Mouse (Mus musculus): ENCODE measurements around the gene Ivns1abp. TPM values are rescaled to one million over a fixed set of nuclear protein-coding genes. Genes with fewer than 3 reads are reported as not detected.

Ivns1abp gene
- total and polyA plus RNA-seq, 3 experiments, result 182 to 1,435 (median 899) TPM

DNA sequence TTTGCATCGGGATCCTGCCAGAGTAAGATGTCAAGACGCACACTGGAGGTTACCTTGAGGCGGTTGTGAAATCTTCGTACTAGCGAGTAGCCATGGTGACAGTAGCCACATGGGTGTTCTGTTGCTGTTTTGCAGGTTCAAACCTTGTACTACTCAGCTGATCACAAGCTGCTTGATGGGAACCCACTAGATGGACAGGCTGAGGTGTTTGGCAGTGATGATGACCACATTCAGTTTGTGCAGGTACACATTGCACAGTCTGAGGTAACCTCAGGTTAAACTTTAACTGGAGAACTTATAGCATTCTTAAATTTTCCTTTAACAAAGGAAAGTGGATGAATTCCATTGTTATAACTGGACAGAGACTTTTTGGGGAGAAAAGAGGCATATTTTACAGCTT, 11.7 kb downstream of the Ivns1abp start:
- peaks cover 14% of the 10 kb centered on the region for H3K4me1 ChIP-seq (ENCODE audit: insufficient read depth, low read depth, low read length)
- H3K27me3 ChIP-seq (ENCODE audit: insufficient read depth, low read length), result no peaks in the 10 kb centered on the region
- TF ChIP-seq CTCF (IDR thresholded peaks at IDR 0.05; ENCODE audit: low read depth, low read length) (no peak), GATA1 (IDR thresholded peaks at IDR 0.05; ENCODE audit: borderline replicate concordance, low read length) (no peak), GATA2 (IDR thresholded peaks at IDR 0.05; ENCODE audit: borderline replicate concordance, low read depth, low read length) (no peak), TAL1 (conservative IDR thresholded peaks at IDR 0.05; ENCODE audit: low read depth, low read length) (no peak), POLR2AphosphoS5 (IDR thresholded peaks at IDR 0.05; ENCODE audit: insufficient replicate concordance, low read depth, low read length) (peak; percentile 56; the same call in 1 of the 2 replicates)
- ATAC-seq (ENCODE audit: extremely low read depth, insufficient number of reproducible peaks, low FRiP score, poor library complexity, severe bottlenecking), result no peak
- H3K36me3 ChIP-seq (replicated peaks), result peaks cover 99% of the 10 kb centered on the region
- H3K4me3 ChIP-seq (ENCODE audit: low read depth, low read length), result no peak overlapping the region
- no peak for DNase-seq (ENCODE audit: low spot score)
- H3K9me3 ChIP-seq (replicated peaks), result no peaks in the 10 kb centered on the region

DNA sequence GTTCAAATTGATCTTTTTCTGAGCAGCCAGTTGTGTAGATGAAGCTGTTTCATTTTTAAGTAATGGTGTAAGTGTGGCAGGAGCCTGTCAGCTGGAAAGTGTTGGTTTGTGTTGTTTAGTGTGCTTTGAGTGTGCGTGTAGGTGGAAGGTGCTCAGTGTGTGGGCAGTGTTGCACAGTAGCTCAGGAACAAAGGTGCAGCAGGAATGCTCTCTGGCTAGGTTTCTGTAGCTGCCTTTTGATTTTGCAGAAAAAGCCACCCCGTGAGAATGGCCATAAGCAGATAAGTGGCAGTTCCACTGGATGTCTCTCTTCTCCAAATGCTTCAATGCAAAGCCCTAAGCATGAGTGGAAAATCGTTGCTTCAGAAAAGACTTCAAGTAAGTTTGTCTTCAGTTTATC, 15.1 kb downstream of the Ivns1abp start:
- TF ChIP-seq POLR2AphosphoS5 (IDR thresholded peaks at IDR 0.05; ENCODE audit: insufficient replicate concordance, low read depth, low read length), result no peak
- TF ChIP-seq GATA1 (IDR thresholded peaks at IDR 0.05; ENCODE audit: borderline replicate concordance, low read length), result no peak
- no peak for TF ChIP-seq CTCF (IDR thresholded peaks at IDR 0.05; ENCODE audit: low read depth, low read length)
- TF ChIP-seq TAL1 (conservative IDR thresholded peaks at IDR 0.05; ENCODE audit: low read depth, low read length), result no peak
- peaks cover 98% of the 10 kb centered on the region for H3K36me3 ChIP-seq (replicated peaks)
- ATAC-seq (ENCODE audit: extremely low read depth, insufficient number of reproducible peaks, low FRiP score, poor library complexity, severe bottlenecking), result no peak

DNA sequence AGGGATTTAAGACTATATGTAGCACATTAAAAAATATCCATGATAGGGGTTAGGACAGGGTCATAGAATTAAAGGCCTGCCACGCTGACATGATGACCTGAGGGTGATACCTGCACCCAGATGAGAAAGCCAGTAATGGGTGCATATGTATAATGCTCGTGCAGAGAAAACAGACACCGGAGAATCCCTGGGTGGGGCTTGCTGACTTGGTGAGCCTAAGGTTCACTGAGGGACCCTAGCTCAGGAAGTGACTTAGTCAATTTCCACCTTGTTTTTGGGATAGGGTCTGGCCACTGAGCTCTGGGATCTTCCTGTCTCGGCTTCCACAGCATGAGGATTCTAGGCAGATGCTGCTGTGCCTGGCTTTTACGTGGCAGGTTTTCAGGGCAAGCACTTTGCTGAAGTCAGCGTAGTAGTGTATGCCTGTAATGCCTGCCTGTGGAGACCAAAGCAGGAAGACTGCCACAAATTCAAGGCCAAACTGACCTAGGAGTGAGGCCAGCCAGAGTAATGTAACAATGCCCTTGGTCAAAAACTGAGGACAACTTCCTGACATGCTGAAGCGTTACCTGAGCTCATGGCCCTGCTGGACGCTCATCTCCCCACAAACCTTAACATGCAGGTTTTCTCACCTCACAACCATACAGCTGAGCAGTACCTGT, 22.8 kb downstream of the Ivns1abp start:
- Histone ChIP-seq H3K4me3 (ENCODE audit: low read depth, low read length) (no peak overlapping the region), H3K4me1 (ENCODE audit: insufficient read depth, low read depth, low read length) (peaks cover 3% of the 10 kb centered on the region; the same call in 1 of the 2 replicates), H3K36me3 (replicated peaks) (peaks cover 92% of the 10 kb centered on the region), H3K27me3 (ENCODE audit: insufficient read depth, low read length) (no peaks in the 10 kb centered on the region), H3K9me3 (replicated peaks) (no peaks in the 10 kb centered on the region)
- TF ChIP-seq TAL1 (conservative IDR thresholded peaks at IDR 0.05; ENCODE audit: low read depth, low read length), result no peak
- no peak for TF ChIP-seq CTCF (IDR thresholded peaks at IDR 0.05; ENCODE audit: low read depth, low read length)
- TF ChIP-seq POLR2AphosphoS5 (IDR thresholded peaks at IDR 0.05; ENCODE audit: insufficient replicate concordance, low read depth, low read length), result peak; percentile 84; the same call in 1 of the 2 replicates
- DNase-seq (ENCODE audit: low spot score) (no peak), ATAC-seq (ENCODE audit: extremely low read depth, insufficient number of reproducible peaks, low FRiP score, poor library complexity, severe bottlenecking) (no peak)

More for the DNA sequence above, 15.1 kb downstream of the Ivns1abp start:
- DNase-seq (ENCODE audit: low spot score), result no peak
- Histone ChIP-seq H3K9me3 (replicated peaks) (no peaks in the 10 kb centered on the region), H3K4me3 (ENCODE audit: low read depth, low read length) (no peak overlapping the region), H3K4me1 (ENCODE audit: insufficient read depth, low read depth, low read length) (peaks cover 3% of the 10 kb centered on the region; the same call in 1 of the 2 replicates), H3K27me3 (ENCODE audit: insufficient read depth, low read length) (no peaks in the 10 kb centered on the region)

DNA sequence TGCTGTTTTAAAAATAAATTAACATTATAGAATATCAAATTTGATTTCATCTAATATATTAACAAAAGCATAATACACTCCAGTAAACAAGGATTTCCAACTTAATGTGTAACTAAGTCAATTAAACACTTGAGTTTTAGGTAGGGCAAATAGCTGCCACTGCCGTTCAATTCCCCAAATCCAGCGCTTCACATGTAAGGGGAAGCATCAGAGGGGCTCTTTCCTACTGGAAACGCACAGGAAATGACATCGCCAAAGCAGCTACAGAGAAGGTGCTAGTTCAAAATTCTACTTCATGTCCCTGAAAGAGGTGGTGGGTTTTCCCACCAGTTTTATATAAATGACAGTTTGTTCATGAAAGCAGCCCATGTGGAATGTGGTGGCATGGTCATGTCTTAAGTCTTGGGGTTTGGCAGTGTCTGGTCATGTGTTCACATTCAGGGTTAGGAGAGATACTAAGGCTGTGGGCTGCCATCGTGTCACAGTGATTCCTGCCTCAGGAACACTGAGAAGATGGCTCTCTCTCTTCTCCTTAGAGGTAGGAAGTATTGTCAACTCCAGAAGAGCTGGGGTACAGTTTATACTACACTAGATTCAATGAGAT, 23.5 kb downstream of the Ivns1abp start:
- H3K9me3 ChIP-seq (replicated peaks), result no peaks in the 10 kb centered on the region
- no peak for ATAC-seq (ENCODE audit: extremely low read depth, insufficient number of reproducible peaks, low FRiP score, poor library complexity, severe bottlenecking)
- no peaks in the 10 kb centered on the region for H3K27me3 ChIP-seq (ENCODE audit: insufficient read depth, low read length)
- no peak overlapping the region for H3K4me3 ChIP-seq (ENCODE audit: low read depth, low read length)
- TF ChIP-seq GATA2 (IDR thresholded peaks at IDR 0.05; ENCODE audit: borderline replicate concordance, low read depth, low read length) (no peak), TAL1 (conservative IDR thresholded peaks at IDR 0.05; ENCODE audit: low read depth, low read length) (no peak), POLR2AphosphoS5 (IDR thresholded peaks at IDR 0.05; ENCODE audit: insufficient replicate concordance, low read depth, low read length) (no peak; the same call in 1 of the 2 replicates), GATA1 (IDR thresholded peaks at IDR 0.05; ENCODE audit: borderline replicate concordance, low read length) (no peak), CTCF (IDR thresholded peaks at IDR 0.05; ENCODE audit: low read depth, low read length) (no peak)
- H3K4me1 ChIP-seq (ENCODE audit: insufficient read depth, low read depth, low read length), result peaks cover 3% of the 10 kb centered on the region; the same call in 1 of the 2 replicates
- DNase-seq (ENCODE audit: low spot score), result no peak
- peaks cover 86% of the 10 kb centered on the region for H3K36me3 ChIP-seq (replicated peaks)

DNA sequence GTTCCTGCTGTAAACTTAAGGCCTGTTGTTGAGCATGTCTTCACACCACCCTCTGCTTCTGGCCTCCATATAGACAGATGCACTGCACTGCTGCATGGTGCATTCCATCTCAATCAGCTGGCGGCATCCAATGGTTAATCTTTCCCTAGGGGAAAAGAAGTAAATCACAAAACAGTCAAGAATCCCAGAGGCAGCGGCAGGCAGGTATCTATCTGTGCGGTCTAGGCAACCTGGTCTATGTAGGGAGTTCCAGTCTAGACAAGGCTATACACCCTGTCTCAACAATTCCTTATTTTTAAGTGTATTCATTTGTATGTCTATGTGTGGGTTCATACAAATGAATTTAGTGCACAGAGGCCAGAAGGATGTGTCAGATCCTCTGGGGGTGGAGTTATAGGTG, 24.2 kb downstream of the Ivns1abp start:
- DNase-seq (ENCODE audit: low spot score), result no peak
- TF ChIP-seq TAL1 (conservative IDR thresholded peaks at IDR 0.05; ENCODE audit: low read depth, low read length), result no peak
- no peak for TF ChIP-seq GATA2 (IDR thresholded peaks at IDR 0.05; ENCODE audit: borderline replicate concordance, low read depth, low read length)
- TF ChIP-seq CTCF (IDR thresholded peaks at IDR 0.05; ENCODE audit: low read depth, low read length), result no peak
- no peak for TF ChIP-seq GATA1 (IDR thresholded peaks at IDR 0.05; ENCODE audit: borderline replicate concordance, low read length)
- no peak for TF ChIP-seq POLR2AphosphoS5 (IDR thresholded peaks at IDR 0.05; ENCODE audit: insufficient replicate concordance, low read depth, low read length)
- Histone ChIP-seq H3K27me3 (ENCODE audit: insufficient read depth, low read length) (no peaks in the 10 kb centered on the region), H3K4me3 (ENCODE audit: low read depth, low read length) (no peak overlapping the region), H3K36me3 (replicated peaks) (peaks cover 82% of the 10 kb centered on the region), H3K4me1 (ENCODE audit: insufficient read depth, low read depth, low read length) (peaks cover 3% of the 10 kb centered on the region; the same call in 1 of the 2 replicates), H3K9me3 (replicated peaks) (no peaks in the 10 kb centered on the region)
- ATAC-seq (ENCODE audit: extremely low read depth, insufficient number of reproducible peaks, low FRiP score, poor library complexity, severe bottlenecking), result no peak

DNA sequence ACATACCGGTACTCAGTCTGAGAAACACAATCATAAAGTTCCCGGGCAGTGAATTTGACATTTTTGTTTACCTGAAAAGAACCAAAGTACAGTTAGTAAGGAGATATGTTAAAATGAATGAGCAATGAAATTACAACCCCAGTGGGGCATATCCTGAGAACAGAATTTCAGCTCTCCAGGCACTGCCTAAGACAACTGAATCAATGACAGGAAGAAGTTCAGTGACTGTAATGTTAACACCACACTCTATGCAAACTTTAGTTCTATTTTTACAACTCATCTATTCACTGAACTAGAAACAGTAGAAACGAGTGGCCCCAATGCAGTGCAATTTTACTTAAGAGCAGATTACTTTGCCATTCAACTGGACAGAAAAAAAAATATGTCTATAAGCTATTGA, 26.3 kb downstream of the Ivns1abp start:
- TF ChIP-seq CTCF (IDR thresholded peaks at IDR 0.05; ENCODE audit: low read depth, low read length), result no peak
- no peak for TF ChIP-seq GATA1 (IDR thresholded peaks at IDR 0.05; ENCODE audit: borderline replicate concordance, low read length)
- TF ChIP-seq TAL1 (conservative IDR thresholded peaks at IDR 0.05; ENCODE audit: low read depth, low read length), result no peak
- no peak for TF ChIP-seq POLR2AphosphoS5 (IDR thresholded peaks at IDR 0.05; ENCODE audit: insufficient replicate concordance, low read depth, low read length)
- no peak for TF ChIP-seq GATA2 (IDR thresholded peaks at IDR 0.05; ENCODE audit: borderline replicate concordance, low read depth, low read length)
- Histone ChIP-seq H3K4me1 (ENCODE audit: insufficient read depth, low read depth, low read length) (peaks cover 3% of the 10 kb centered on the region; the same call in 1 of the 2 replicates), H3K36me3 (replicated peaks) (peaks cover 76% of the 10 kb centered on the region), H3K27me3 (ENCODE audit: insufficient read depth, low read length) (no peaks in the 10 kb centered on the region), H3K9me3 (replicated peaks) (no peaks in the 10 kb centered on the region), H3K4me3 (ENCODE audit: low read depth, low read length) (no peak overlapping the region)
- ATAC-seq (ENCODE audit: extremely low read depth, insufficient number of reproducible peaks, low FRiP score, poor library complexity, severe bottlenecking), result no peak
- no peak for DNase-seq (ENCODE audit: low spot score)

Measured in G1E (cell line).